Mouse (Mus musculus) CD4-positive, CD25-positive, alpha-beta regulatory T cell, adult 4 months (primary cell): Measurements from ENCODE around the gene Cbfa2t3. TPM values are rescaled to one million over a fixed set of nuclear protein-coding genes. Genes with fewer than 3 reads are reported as not detected.
"Not testable (repeated sequence)": the region's sequence is repeated elsewhere in the genome, so short reads cannot be mapped to it uniquely, and the experiment has no call there.

Experiments used
- ATAC-seq: one replicate; pipeline ENCODE4 v1.8.0; 2017
- polyA plus RNA-seq, 2 experiments: library from polyadenylated mRNA; unstranded; fragments of 100-300 nt; shearing (Covaris generic); gene quantifications; one replicate each; pipeline ENCODE4 v1.2.1; 2017

Cbfa2t3 gene
- polyA plus RNA-seq, 2 experiments from 2014 or later, result 0.25 TPM; not detected in 1

- no peak for ATAC-seq
These were observed 62.8 kb downstream of the Cbfa2t3 start for GRCm38 (mm10) chr8:122635878-122636802.

GRCm38 (mm10) chr8:122633205-122633604 is 65.7 kb downstream of the Cbfa2t3 start:
- no peak for ATAC-seq

- ATAC-seq, result not testable (repeated sequence)
These were observed 66.8 kb downstream of the Cbfa2t3 start for GRCm38 (mm10) chr8:122632134-122632533.

- ATAC-seq, result no peak
These were observed 68.2 kb downstream of the Cbfa2t3 start for GRCm38 (mm10) chr8:122630696-122631095.

- no peak for ATAC-seq
These were observed 69.5 kb downstream of the Cbfa2t3 start for GRCm38 (mm10) chr8:122629388-122629787.

- ATAC-seq, result no peak
These were observed 72.0 kb downstream of the Cbfa2t3 start for GRCm38 (mm10) chr8:122626896-122627295.

GRCm38 (mm10) chr8:122625811-122626210 is 73.1 kb downstream of the Cbfa2t3 start:
- no peak for ATAC-seq

GRCm38 (mm10) chr8:122624653-122625052 is 74.3 kb downstream of the Cbfa2t3 start:
- no peak for ATAC-seq

- ATAC-seq, result no peak
These were observed 74.9 kb downstream of the Cbfa2t3 start for GRCm38 (mm10) chr8:122623844-122624642.

GRCm38 (mm10) chr8:122622727-122623126 is 76.2 kb downstream of the Cbfa2t3 start, which contains the start of gene Pabpn1l:
TSS of gene Pabpn1l (minus strand) at chr8:122622739.
- ATAC-seq, result no peak

- no peak for ATAC-seq
These were observed 78.5 kb downstream of the Cbfa2t3 start for GRCm38 (mm10) chr8:122620446-122620845.

- no peak for ATAC-seq
These were observed 80.1 kb downstream of the Cbfa2t3 start for GRCm38 (mm10) chr8:122618660-122619378.

GRCm38 (mm10) chr8:122617947-122618546 is 80.9 kb downstream of the Cbfa2t3 start:
- peak; percentile 82 for ATAC-seq

GRCm38 (mm10) chr8:122616181-122616905 is 82.6 kb downstream of the Cbfa2t3 start:
- ATAC-seq, result no peak

GRCm38 (mm10) chr8:122611295-122612133 is 87.4 kb downstream of the Cbfa2t3 start, which contains the start of the genes Galns and Trappc2l:
TSS of gene Galns (minus strand) at chr8:122611463.
TSS of gene Trappc2l (plus strand) at chr8:122611640.
- ATAC-seq, result peak; percentile 100

- peak; percentile 24 for ATAC-seq
These were observed 88.2 kb downstream of the Cbfa2t3 start for GRCm38 (mm10) chr8:122610612-122611277.

GRCm38 (mm10) chr8:122610209-122610608 is 88.7 kb downstream of the Cbfa2t3 start:
- ATAC-seq, result no peak

GRCm38 (mm10) chr8:122606810-122607209 is 92.1 kb downstream of the Cbfa2t3 start:
- ATAC-seq, result no peak

GRCm38 (mm10) chr8:122605367-122605766 is 93.5 kb downstream of the Cbfa2t3 start:
- ATAC-seq, result no peak

GRCm38 (mm10) chr8:122604640-122605039 is 94.3 kb downstream of the Cbfa2t3 start:
- ATAC-seq, result no peak
